ENCODE assay signal across 1 mouse cellular context in the genomic region with DNA sequence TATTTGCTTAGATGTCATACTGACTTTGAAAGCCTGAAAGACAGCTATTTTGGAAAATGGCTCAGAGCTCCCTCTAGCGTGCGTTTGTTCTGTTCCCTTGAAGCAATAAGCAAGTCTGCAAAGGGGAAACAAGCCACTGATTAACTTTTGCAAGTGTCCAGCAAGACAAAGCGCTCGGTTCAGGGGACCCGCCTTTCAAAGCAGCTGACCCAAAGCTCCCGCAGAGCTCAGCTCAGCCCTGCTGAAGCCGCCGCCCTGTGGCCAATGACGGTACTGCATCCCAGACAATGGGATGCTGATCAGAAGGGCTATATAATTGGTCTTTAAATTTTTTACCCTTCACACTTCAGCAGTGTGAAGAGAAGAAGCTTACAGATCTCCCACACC.
TF ChIP-seq lines count a peak whose summit lies in the region.

No protein-coding gene starts in this region.

TF ChIP-seq in C2C12, 6 proteins besides CTCF, POLR2A, EP300 and RAD21:
- TF ChIP-seq FOSL1 (IDR thresholded peaks at IDR 0.05; ENCODE audit: insufficient read depth, low read length, poor library complexity, severe bottlenecking) (no peak), CEBPB (IDR thresholded peaks at IDR 0.05; ENCODE audit: low read depth) (no peak), MAX (IDR thresholded peaks at IDR 0.05) (no peak), USF1 (IDR thresholded peaks at IDR 0.05; ENCODE audit: low read depth) (no peak), MYOD1 (IDR thresholded peaks at IDR 0.05; ENCODE audit: control insufficient read depth, insufficient read length, low read depth) (no peak), MYOG (IDR thresholded peaks at IDR 0.05; ENCODE audit: control insufficient read depth, extremely low read depth, insufficient read length) (no peak)
